Mouse (Mus musculus): ENCODE measurements at regions not wholly inside any gene's neighbourhood (a gene's known extent, or its start where the extent isn't known, plus 50 kb on each side); places are given as distances from the start of the nearest gene placed in this dataset.
"Not testable (repeated sequence)": the region's sequence is repeated elsewhere in the genome, so short reads cannot be mapped to it uniquely, and the experiment has no call there.

GRCm38 (mm10) chr6:67954570-67954969, 419.0 kb upstream of the Tacstd2 start:
- TF ChIP-seq CTCF (IDR thresholded peaks at IDR 0.05; ENCODE audit: low read depth); EP300 (optimal IDR thresholded peaks at IDR 0.05): not testable (repeated sequence)

Data from stomach, postnatal 0 days (tissue).